Mouse (Mus musculus): ENCODE measurements around the gene Ccdc163.

Ccdc163 gene

DNA sequence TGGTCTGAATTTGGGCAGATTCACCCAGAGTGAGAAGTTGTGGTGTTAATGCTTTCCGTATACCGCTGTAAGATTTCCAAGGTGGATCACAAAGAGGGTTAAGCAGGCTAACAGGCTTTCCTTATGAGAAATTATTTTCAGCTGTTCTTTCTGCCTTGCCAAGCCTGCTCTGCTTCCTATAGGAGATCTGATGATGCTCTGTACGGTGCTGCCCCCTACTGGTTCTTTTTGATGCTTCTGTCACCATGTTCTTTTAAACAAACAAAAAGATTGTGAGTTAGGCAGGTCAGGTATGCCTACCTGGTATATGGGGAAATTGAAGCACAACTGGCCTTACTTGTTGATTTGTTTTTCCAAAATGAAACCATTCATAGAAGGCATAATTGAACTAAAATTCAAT lies 80.6 kb downstream of the Ccdc163 start:
- TF ChIP-seq GATA4 (IDR thresholded peaks at IDR 0.05; ENCODE audit: insufficient replicate concordance, low read length), result no peak

DNA sequence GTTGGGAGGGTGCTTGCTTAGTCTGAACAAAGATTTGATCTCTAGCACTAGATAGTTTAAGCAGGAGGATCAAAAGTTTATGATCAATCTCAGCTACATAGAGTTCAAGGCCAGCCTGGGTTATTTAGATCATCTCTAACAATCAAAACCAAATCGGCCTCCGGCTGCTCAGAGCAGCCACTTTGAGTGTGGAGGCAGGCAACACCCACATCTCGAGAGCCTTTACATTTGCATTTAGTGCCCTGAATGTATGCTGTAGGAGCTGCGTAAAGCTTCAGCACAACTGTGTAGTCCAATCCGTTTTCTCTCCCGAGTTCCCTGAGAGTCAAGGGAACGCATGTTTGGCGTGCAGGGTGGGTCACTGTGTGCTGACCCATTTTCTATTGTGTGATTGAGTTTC lies 84.1 kb downstream of the Ccdc163 start:
- no peak for TF ChIP-seq GATA4 (IDR thresholded peaks at IDR 0.05; ENCODE audit: insufficient replicate concordance, low read length)

- TF ChIP-seq GATA4 (IDR thresholded peaks at IDR 0.05; ENCODE audit: insufficient replicate concordance, low read length), result no peak
Observed at GRCm38 (mm10) chr4:116794273-116794672, 86.0 kb downstream of the Ccdc163 start.

DNA sequence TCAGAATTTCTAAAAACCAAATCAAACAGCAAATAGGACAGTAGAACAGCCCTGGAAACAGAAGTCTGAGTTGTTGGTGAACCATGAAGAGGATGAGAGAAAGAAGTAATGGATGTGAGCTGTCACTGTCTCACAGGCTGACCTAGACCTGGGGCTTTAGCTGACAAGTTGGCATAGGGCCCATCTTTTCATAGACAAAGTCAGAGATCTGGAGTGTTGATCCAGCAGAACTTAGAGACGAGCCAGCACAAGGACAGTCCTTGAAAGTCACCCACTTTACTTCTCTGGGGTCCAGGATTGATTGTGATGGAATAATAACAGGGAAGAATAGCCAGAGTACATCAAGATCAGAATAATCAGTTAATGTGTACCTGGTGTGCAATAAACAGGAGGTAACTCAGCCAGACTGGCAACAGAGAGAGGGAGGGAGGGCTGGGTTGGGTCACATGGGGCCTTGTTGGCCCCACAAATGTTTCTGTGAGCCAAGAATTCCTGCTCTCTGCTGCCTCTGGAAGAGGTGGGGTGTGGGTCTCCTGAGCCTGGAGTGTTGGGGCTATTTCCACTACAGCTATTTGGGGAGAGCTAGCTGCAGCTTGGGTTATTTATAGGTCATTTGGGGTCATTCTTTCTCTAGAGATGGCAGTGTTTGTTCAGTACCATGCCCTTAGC lies 88.3 kb downstream of the Ccdc163 start:
- no peak for TF ChIP-seq GATA4 (IDR thresholded peaks at IDR 0.05; ENCODE audit: insufficient replicate concordance, low read length)

- TF ChIP-seq GATA4 (IDR thresholded peaks at IDR 0.05; ENCODE audit: insufficient replicate concordance, low read length), result no peak
Observed at GRCm38 (mm10) chr4:116799901-116800300, 91.6 kb downstream of the Ccdc163 start.
